Mouse (Mus musculus): ENCODE measurements around the gene Abcc3. TPM values are rescaled to one million over a fixed set of nuclear protein-coding genes. Genes with fewer than 3 reads are reported as not detected.

Abcc3 gene
- polyA plus RNA-seq (2017; shearing (Covaris generic)), result not detected

DNA sequence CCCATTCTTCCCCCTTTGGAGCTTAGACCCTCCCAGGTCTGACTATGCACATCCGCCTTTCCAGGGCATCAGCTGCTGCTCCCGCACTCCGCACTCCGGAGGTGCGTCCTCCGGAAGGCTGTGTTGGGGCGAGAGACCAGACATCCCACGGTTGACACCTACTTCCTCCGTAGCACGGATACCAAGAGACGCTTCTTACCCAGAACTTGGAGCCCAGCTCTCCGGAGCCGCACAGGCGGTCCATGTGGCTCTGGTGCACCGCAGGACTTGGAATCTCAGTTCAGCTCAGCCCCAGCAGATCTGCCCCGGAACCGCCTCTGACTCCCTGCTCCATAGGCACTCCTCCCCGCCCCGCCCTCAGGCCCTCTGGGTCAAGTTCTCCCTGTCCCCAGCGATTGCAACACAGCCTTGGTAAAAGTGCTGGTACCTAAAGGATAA lies at the start of gene Abcc3:
Abcc3 (minus strand) TSS at position 326 of the 438 bp plus-strand sequence.

DNA sequence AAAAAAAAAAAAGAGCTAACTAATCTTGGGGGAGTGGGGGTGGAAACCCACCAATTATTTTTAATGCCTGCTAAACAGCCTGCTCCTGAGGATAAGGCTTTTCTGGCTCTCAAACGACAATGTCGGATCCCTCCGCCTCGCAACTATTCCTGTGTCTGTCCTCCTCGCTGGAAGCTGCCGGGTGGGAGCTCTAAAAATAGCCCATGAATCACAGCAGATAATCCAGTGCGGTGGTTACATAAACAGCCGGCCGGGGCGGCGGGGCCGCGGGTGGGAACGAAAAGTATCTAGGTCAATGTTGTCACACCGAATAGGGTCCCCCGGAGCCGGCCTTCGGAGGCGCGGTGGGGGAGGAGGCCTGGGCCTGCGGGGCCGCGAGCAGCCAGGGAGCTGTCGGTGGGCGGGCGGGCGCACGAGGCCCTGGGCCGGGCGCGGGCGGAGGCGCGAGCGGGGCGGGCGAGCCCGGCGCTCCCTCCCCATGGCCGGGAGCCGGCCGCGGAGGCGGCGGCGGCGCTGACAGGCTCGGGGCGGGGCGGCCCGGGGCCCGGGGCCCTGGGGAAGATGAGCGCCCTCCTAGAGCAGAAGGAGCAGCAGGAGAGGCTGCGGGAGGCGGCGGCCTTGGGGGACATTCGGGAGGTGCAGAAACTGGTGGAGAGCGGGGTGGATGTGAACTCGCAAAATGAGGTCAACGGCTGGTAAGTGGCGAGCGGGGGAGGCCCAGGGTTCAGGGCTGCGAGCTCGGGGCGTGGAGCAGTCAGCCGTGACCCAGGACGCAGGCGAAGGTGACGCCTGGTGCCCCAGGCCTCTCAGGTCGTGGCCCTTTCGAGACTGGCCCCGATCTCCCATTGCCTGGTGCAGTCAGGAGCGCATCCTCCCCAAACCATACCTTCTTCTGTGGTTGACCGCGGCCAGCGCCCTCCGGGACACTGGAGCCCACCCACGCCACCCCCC lies 64.8 kb downstream of the Abcc3 start, which contains the start of gene Ankrd40:
Ankrd40 (plus strand) TSS at position 309 of the 951 bp plus-strand sequence.

DNA sequence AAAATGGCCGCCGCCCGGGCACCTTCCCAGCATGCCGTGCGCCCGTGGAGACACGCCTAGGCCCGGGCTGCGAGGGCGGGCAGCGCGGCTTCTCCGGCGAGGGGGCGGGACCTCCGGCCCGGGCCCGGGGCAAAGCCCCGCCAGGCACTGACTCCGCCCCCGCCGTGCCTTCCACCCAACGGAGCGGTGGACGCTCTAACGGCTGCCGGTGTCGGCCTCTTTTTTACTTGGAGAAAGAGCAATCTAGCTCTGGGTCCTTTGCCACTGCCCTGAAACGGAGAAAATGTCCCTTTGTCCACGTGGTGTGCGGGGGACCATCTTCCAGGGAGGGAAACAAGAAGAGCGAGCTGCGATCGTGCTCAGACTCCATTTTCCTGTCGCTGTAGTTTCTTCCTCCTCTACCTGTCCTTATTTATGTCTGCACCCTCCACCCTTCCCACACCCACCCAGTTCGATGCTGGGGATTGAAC lies 70.8 kb downstream of the Abcc3 start, which contains the start of gene Luc7l3:
Luc7l3 (minus strand) TSS at position 58 of the 470 bp plus-strand sequence.

Other genes starting within 250 kb of the Abcc3 start
- 156 TPM for gene Tob1, start 181.5 kb downstream of the Abcc3 start, polyA plus RNA-seq (2017; shearing (Covaris generic))
- 0.41 TPM for gene Wfikkn2, start 147.0 kb downstream of the Abcc3 start, polyA plus RNA-seq (2017; shearing (Covaris generic))
- 2.5 TPM for gene Gm21885, start 111.1 kb downstream of the Abcc3 start, polyA plus RNA-seq (2017; shearing (Covaris generic))
- 80.1 TPM for gene Luc7l3, start 71.0 kb downstream of the Abcc3 start, polyA plus RNA-seq (2017; shearing (Covaris generic))
- gene Ankrd40, start 65.0 kb downstream of the Abcc3 start, polyA plus RNA-seq (2017; shearing (Covaris generic)), result 37.6 TPM
- gene Cacna1g, start 81.2 kb upstream of the Abcc3 start, polyA plus RNA-seq (2017; shearing (Covaris generic)), result 0.04 TPM
- gene Spata20, start 93.2 kb upstream of the Abcc3 start, polyA plus RNA-seq (2017; shearing (Covaris generic)), result not detected
- gene Epn3, start 107.0 kb upstream of the Abcc3 start, polyA plus RNA-seq (2017; shearing (Covaris generic)), result not detected
- not detected for gene Mycbpap, start 128.7 kb upstream of the Abcc3 start, polyA plus RNA-seq (2017; shearing (Covaris generic))
- 2.2 TPM for gene Rsad1, start 156.3 kb upstream of the Abcc3 start, polyA plus RNA-seq (2017; shearing (Covaris generic))
- gene Chad, start 172.1 kb upstream of the Abcc3 start, polyA plus RNA-seq (2017; shearing (Covaris generic)), result not detected
- gene Acsf2, start 208.9 kb upstream of the Abcc3 start, polyA plus RNA-seq (2017; shearing (Covaris generic)), result 6.8 TPM
- gene Lrrc59, start 236.8 kb upstream of the Abcc3 start, polyA plus RNA-seq (2017; shearing (Covaris generic)), result 66.0 TPM